Mouse (Mus musculus): ENCODE data around the gene Il31ra.

Il31ra gene

GRCm38 (mm10) chr13:112508487-112508886 lies 85.7 kb downstream of the Il31ra start:
- DNase-seq (ENCODE audit: low read depth, low spot score): no peak

- no peak for DNase-seq (ENCODE audit: low read depth, low spot score)
These were observed 86.5 kb downstream of the Il31ra start for GRCm38 (mm10) chr13:112507691-112508090.

GRCm38 (mm10) chr13:112506766-112507165 lies 87.4 kb downstream of the Il31ra start:
- no peak for DNase-seq (ENCODE audit: low read depth, low spot score)

GRCm38 (mm10) chr13:112505436-112505835 lies 88.7 kb downstream of the Il31ra start:
- no peak for DNase-seq (ENCODE audit: low read depth, low spot score)

GRCm38 (mm10) chr13:112503846-112504245 lies 90.3 kb downstream of the Il31ra start:
- DNase-seq (ENCODE audit: low read depth, low spot score): no peak

GRCm38 (mm10) chr13:112500466-112500865 lies 93.7 kb downstream of the Il31ra start:
- DNase-seq (ENCODE audit: low read depth, low spot score): no peak

- no peak for DNase-seq (ENCODE audit: low read depth, low spot score)
These were observed 94.1 kb downstream of the Il31ra start for GRCm38 (mm10) chr13:112500027-112500426.

GRCm38 (mm10) chr13:112494590-112494989 lies 99.6 kb downstream of the Il31ra start:
- no peak for DNase-seq (ENCODE audit: low read depth, low spot score)

- no peak for DNase-seq (ENCODE audit: low read depth, low spot score)
These were observed 101.9 kb downstream of the Il31ra start for GRCm38 (mm10) chr13:112492285-112492678.

GRCm38 (mm10) chr13:112491636-112492284 lies 102.4 kb downstream of the Il31ra start:
- DNase-seq (ENCODE audit: low read depth, low spot score): no peak

GRCm38 (mm10) chr13:112490036-112490435 lies 104.1 kb downstream of the Il31ra start:
- no peak for DNase-seq (ENCODE audit: low read depth, low spot score)

GRCm38 (mm10) chr13:112486676-112487075 lies 107.5 kb downstream of the Il31ra start:
- DNase-seq (ENCODE audit: low read depth, low spot score): no peak

- DNase-seq (ENCODE audit: low read depth, low spot score): no peak
These were observed 107.9 kb downstream of the Il31ra start for GRCm38 (mm10) chr13:112486236-112486635.

- DNase-seq (ENCODE audit: low read depth, low spot score): no peak
These were observed 111.1 kb downstream of the Il31ra start for GRCm38 (mm10) chr13:112483015-112483414.

- DNase-seq (ENCODE audit: low read depth, low spot score): no peak
These were observed 111.6 kb downstream of the Il31ra start for GRCm38 (mm10) chr13:112482525-112482924.

- DNase-seq (ENCODE audit: low read depth, low spot score): no peak
These were observed 114.2 kb downstream of the Il31ra start for GRCm38 (mm10) chr13:112479926-112480325.

GRCm38 (mm10) chr13:112479032-112479431 lies 115.1 kb downstream of the Il31ra start:
- DNase-seq (ENCODE audit: low read depth, low spot score): no peak

GRCm38 (mm10) chr13:112473757-112474755 lies 120.1 kb downstream of the Il31ra start:
- no peak for DNase-seq (ENCODE audit: low read depth, low spot score)

- no peak for DNase-seq (ENCODE audit: low read depth, low spot score)
These were observed 121.6 kb downstream of the Il31ra start for GRCm38 (mm10) chr13:112472401-112473023.

- DNase-seq (ENCODE audit: low read depth, low spot score): no peak
These were observed 123.0 kb downstream of the Il31ra start for GRCm38 (mm10) chr13:112471201-112471600.

All from retina, adult 2 months (tissue).